Mouse (Mus musculus) liver, embryonic 14.5 days (tissue): ENCODE results near the gene Zfand4. TPM values are rescaled to one million over a fixed set of nuclear protein-coding genes. Genes with fewer than 3 reads are reported as not detected.

Experiments
- ATAC-seq: fragments of 200-750 bp; cut with Nextera tagmentation; 2 replicates; pipeline ENCODE4 v1.8.0; 2017; ENCODE audit warnings: moderate number of reproducible peaks, mild to moderate bottlenecking, moderate library complexity; ENCODE audit not compliant: insufficient read depth
- DNase-seq, 3 experiments: peaks; one replicate each; pipeline ENCODE4 v3.0.0-alpha.2; 2012 to 2013; ENCODE audit warnings: low read depth in 3 of 3, low spot score in 3 of 3
- H3K27ac ChIP-seq: fragments of 300-500 bp; sonication (generic); 2 replicates; pipeline ENCODE4 v1.5.1; 2014; ENCODE audit warnings: moderate library complexity, mild to moderate bottlenecking, control low read depth, inconsistent platforms
- H3K27me3 ChIP-seq: fragments of 300-500 bp; sonication (generic); 2 replicates; pipeline ENCODE4 v1.6.1; 2014; ENCODE audit warnings: mild to moderate bottlenecking, low read length, moderate library complexity; ENCODE audit not compliant: control insufficient read depth, insufficient read depth
- H3K36me3 ChIP-seq: fragments of 300-500 bp; sonication (generic); replicated peaks from 2 replicates; pipeline ENCODE4 v1.6.1; 2014; ENCODE audit warnings: low read depth; ENCODE audit not compliant: control insufficient read depth, insufficient read depth
- H3K4me1 ChIP-seq, 2 experiments: fragments of 200-500 bp in 1 of 2; fragments of 300-500 bp in 1 of 2; sonication (generic) in 1 of 2; replicated peaks; 2 replicates each; pipeline ENCODE4 v1.6.1; 2012 to 2014; ENCODE audit warnings: antibody characterized with exemption in 1 of 2, inconsistent platforms in 1 of 2, low read length in 1 of 2; ENCODE audit not compliant: control insufficient read depth in 2 of 2, insufficient read depth in 2 of 2
- H3K4me2 ChIP-seq: fragments of 300-500 bp; sonication (generic); 2 replicates; pipeline ENCODE4 v1.6.1; 2014; ENCODE audit warnings: low read depth, mild to moderate bottlenecking, control low read depth, moderate library complexity
- H3K4me3 ChIP-seq, 2 experiments: fragments of 200-500 bp in 1 of 2; fragments of 300-500 bp in 1 of 2; sonication (generic) in 1 of 2; 2 replicates each; pipeline ENCODE4 v1.5.1; 2012 to 2014; ENCODE audit warnings: low read depth in 2 of 2, low read length in 2 of 2, mild to moderate bottlenecking in 2 of 2, control low read depth in 1 of 2, inconsistent platforms in 1 of 2, moderate library complexity in 1 of 2; ENCODE audit not compliant: insufficient read depth in 1 of 2
- H3K9ac ChIP-seq: fragments of 300-500 bp; sonication (generic); replicated peaks from 2 replicates; pipeline ENCODE4 v1.6.1; 2014; ENCODE audit warnings: mild to moderate bottlenecking, control low read depth, moderate library complexity
- H3K9me3 ChIP-seq: fragments of 300-500 bp; sonication (generic); 2 replicates; pipeline ENCODE4 v1.6.1; 2016; ENCODE audit warnings: low read length, mixed read lengths; ENCODE audit not compliant: control insufficient read depth
- CTCF ChIP-seq: IDR thresholded peaks from 2 replicates; pipeline ENCODE4 v1.5.1; 2016; ENCODE audit warnings: antibody characterized with exemption, low read depth, control low read depth
- EP300 ChIP-seq: IDR thresholded peaks from 2 replicates; pipeline ENCODE4 v1.6.1; 2016; ENCODE audit warnings: antibody characterized with exemption, low read depth
- WGBS: fragments of 180-500 bp; shearing (Covaris S2); extraction: QIAGEN DNeasy Blood & Tissue Kit; methylation state at CpG from one replicate; pipeline ENCODE4 v1.1.7; 2014; ENCODE audit not compliant: insufficient replicate concordance; 5-methylcytosine and 5-hydroxymethylcytosine counted together
- polyA plus RNA-seq, 2 experiments: library from polyadenylated mRNA; depleted of rRNA in 1 of 2; stranded (reverse) in 1 of 2; unstranded in 1 of 2; fragments of >200 nt; fragmentation: Nextera tagmentation in 1 of 2; extraction: Ambion mirVana in 1 of 2; gene quantifications; 2 replicates each; pipeline versions ENCODE4 v1.2.1 to v1.2.3; 2012 to 2014

The Zfand4 gene
- polyA plus RNA-seq, 2 experiments: 3.2 to 4.4 TPM

DNA sequence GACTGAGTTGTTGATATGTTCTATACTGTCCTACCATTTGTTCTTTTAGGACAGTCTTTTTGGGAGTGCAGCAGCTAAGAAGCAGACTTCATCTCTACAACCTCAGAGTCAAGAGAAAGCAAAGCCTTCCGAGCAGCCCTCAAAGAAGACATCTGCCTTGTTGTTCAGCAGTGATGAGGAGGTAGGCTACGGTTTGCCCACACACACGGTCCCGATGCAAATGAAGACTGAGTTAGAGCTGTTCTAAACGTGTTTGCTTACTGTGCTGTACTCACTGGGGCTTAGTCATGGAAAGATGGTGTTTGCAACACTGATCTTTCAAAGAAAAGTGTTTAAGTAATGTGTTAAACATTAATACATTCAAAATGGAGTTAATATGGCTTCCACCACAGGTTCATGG, 25.9 kb upstream of the Zfand4 start:
- Histone ChIP-seq H3K4me1 (no peaks in the 10 kb centered on the region), H3K27me3 (no peaks in the 10 kb centered on the region), H3K9me3 (no peaks in the 10 kb centered on the region), H3K4me3 (no peak overlapping the region), H3K27ac (no peak overlapping the region), H3K9ac (no peak overlapping the region), H3K4me2 (no peak overlapping the region), H3K36me3 (no peaks in the 10 kb centered on the region; the same call in none of the 2 replicates)
- DNase-seq (no peak), ATAC-seq (no peak)
- WGBS: 71% methylated on average over 5 of the region's 5 CpGs
- TF ChIP-seq EP300: no peak
- TF ChIP-seq CTCF: no peak

DNA sequence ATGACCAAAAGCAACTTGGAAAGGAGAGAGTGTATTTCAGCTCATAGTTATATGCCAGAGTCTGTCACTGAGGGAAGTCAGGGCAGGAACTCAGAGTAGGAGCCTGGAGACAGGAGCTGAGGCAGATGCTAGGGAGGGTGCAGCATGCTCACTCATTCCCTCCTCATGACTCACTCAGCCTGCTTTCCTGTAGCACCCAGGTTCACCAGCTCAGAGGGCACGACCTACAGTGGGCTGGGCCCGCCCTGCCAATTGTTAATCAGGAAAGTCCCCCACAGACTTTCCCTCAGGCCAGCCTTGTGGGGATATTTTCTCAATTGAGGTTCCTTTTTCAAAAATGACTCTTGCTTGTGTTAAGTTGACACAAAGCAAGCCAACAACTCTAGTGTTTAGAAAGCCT, 23.7 kb upstream of the Zfand4 start:
- 58% methylated on average over 2 of the region's 2 CpGs for WGBS
- no peak overlapping the region for H3K27ac ChIP-seq
- no peak overlapping the region for H3K4me3 ChIP-seq
- H3K4me1 ChIP-seq: no peaks in the 10 kb centered on the region
- no peak overlapping the region for H3K4me2 ChIP-seq
- no peaks in the 10 kb centered on the region for H3K27me3 ChIP-seq
- no peak for DNase-seq
- no peaks in the 10 kb centered on the region; the same call in none of the 2 replicates for H3K36me3 ChIP-seq
- TF ChIP-seq CTCF (no peak), EP300 (no peak)
- no peak for ATAC-seq
- H3K9ac ChIP-seq: no peak overlapping the region
- no peaks in the 10 kb centered on the region for H3K9me3 ChIP-seq

DNA sequence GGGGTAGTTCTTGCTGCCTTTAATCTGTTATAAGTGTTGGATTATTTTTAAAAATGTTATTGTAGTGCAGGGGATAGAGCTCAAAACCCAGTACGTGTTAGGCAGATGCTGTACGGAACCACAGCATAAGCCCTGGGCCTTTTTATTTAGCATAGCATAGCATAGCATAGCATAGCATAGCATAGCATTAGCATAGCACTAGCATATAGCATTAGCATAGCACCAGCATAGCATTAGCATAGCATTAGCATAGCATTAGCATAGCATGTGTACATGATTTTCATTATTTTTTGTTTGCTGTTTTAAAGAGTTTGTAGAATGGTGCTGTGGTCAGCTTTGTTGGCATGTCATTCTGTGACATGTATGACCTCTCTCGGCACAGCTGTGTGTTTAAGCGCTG, 4.4 kb upstream of the Zfand4 start:
- Histone ChIP-seq H3K9me3 (no peaks in the 10 kb centered on the region), H3K27me3 (no peaks in the 10 kb centered on the region), H3K4me3 (no peak overlapping the region), H3K4me1 (peaks cover 4 to 6% of the 10 kb centered on the region in 2 experiments; a peak in 1 of 4 replicates), H3K27ac (no peak overlapping the region), H3K4me2 (no peak overlapping the region), H3K36me3 (no peaks in the 10 kb centered on the region; the same call in none of the 2 replicates), H3K9ac (no peak overlapping the region)
- TF ChIP-seq CTCF (no peak), EP300 (no peak)
- ATAC-seq (no peak), DNase-seq (no peak)
- WGBS: 87% methylated on average over 4 of the region's 4 CpGs

DNA sequence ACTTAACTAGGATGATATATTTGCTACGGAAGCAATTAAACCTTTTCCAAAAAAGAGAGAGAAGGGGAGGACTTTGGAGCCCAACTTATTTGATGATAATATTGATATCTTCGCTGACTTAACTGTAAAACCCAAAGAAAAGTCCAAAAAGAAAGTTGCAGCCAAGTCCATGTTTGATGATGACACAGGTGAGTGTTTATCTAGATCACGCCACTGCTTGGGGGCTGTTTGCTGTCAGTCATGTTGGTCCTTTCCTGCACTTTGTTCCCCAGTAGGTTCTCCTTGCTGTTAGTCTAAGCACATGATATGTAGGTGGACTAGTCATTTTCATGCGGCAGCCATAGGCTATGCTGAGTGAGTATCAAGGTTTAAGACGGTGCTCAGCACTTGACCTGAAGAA, 3.5 kb upstream of the Zfand4 start:
- Histone ChIP-seq H3K27me3 (no peaks in the 10 kb centered on the region), H3K27ac (no peak overlapping the region), H3K9me3 (no peaks in the 10 kb centered on the region), H3K4me1 (peaks cover 7 to 8% of the 10 kb centered on the region in 2 experiments; a peak in 3 of 4 replicates), H3K4me3 (no peak overlapping the region), H3K4me2 (no peak overlapping the region), H3K36me3 (no peaks in the 10 kb centered on the region; the same call in none of the 2 replicates), H3K9ac (no peak overlapping the region)
- ATAC-seq (no peak), DNase-seq (no peak)
- no peak for TF ChIP-seq CTCF
- no peak for TF ChIP-seq EP300
- WGBS: 74% methylated on average over 5 of the region's 5 CpGs

DNA sequence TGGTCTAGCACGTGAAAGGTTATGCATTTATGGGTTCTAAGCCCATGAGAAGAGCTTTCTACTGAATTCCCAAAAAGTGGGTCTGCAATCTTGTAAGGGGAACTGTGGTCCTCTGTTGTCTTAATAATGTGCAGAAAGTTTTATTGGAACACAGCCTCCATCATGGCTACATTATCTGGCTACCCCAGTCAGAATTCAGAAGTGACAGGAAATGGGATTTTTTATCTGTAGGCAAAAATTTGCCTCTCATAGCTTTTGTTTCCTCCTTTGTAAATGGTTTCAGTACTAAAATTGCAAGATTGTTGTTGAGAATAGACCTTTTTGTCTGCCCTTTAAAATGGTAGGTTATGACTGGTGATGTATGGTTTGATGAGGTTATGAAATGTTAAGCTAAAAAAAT, 1.2 kb upstream of the Zfand4 start:
- ATAC-seq: no peak

More for the DNA sequence above, 1.2 kb upstream of the Zfand4 start:
- WGBS: 86% methylated on average over 1 of the region's 1 CpGs
- no peak overlapping the region for H3K9ac ChIP-seq
- no peaks in the 10 kb centered on the region; the same call in 1 of the 2 replicates for H3K36me3 ChIP-seq
- no peaks in the 10 kb centered on the region for H3K27me3 ChIP-seq
- no peaks in the 10 kb centered on the region for H3K9me3 ChIP-seq
- no peak overlapping the region for H3K4me2 ChIP-seq
- H3K4me3 ChIP-seq: no peak overlapping the region
- no peak for DNase-seq
- TF ChIP-seq CTCF (no peak), EP300 (no peak)
- H3K27ac ChIP-seq: no peak overlapping the region
- H3K4me1 ChIP-seq: peaks cover 18 to 20% of the 10 kb centered on the region in 2 experiments
